Mouse (Mus musculus): ENCODE results near the gene Fgfr2. TPM values are rescaled to one million over a fixed set of nuclear protein-coding genes. Genes with fewer than 3 reads are reported as not detected.

The Fgfr2 gene
- polyA plus RNA-seq, 1 experiment from 2014 or later, result 106 TPM

- Histone ChIP-seq H3K27ac (replicated peaks; ENCODE audit: low read depth, low read length) (peak overlapping the region; percentile 77), H3K27me3 (replicated peaks; ENCODE audit: control insufficient read depth, insufficient read depth, low read length) (no peaks in the 10 kb centered on the region), H3K4me3 (ENCODE audit: low read depth, low read length) (no peak overlapping the region), H3K9me3 (ENCODE audit: control insufficient read depth, low read length) (no peaks in the 10 kb centered on the region), H3K9ac (ENCODE audit: low read depth, low read length) (no peak overlapping the region), H3K4me1 (ENCODE audit: control insufficient read depth, insufficient read depth, low read length) (peaks cover 59% of the 10 kb centered on the region), H3K4me2 (ENCODE audit: low read depth, low read length) (no peak overlapping the region), H3K36me3 (ENCODE audit: control insufficient read depth, insufficient read depth, low read length) (no peaks in the 10 kb centered on the region)
- ATAC-seq (ENCODE audit: low read depth), result no peak
- no peak for DNase-seq (ENCODE audit: low spot score)
- WGBS, result 86% methylated on average over 4 of the region's 4 CpGs
Observed at GRCm38 (mm10) chr7:130965396-130965795, 2157.8 kb downstream of the Fgfr2 start.

GRCm38 (mm10) chr7:130964686-130965085 is 2158.5 kb downstream of the Fgfr2 start:
- Histone ChIP-seq H3K4me1 (ENCODE audit: control insufficient read depth, insufficient read depth, low read length) (peaks cover 60% of the 10 kb centered on the region), H3K27ac (replicated peaks; ENCODE audit: low read depth, low read length) (peak overlapping the region; percentile 77)
- DNase-seq (ENCODE audit: low spot score), result peak; percentile 89

GRCm38 (mm10) chr7:130961429-130961828 is 2161.7 kb downstream of the Fgfr2 start:
- Histone ChIP-seq H3K9ac (ENCODE audit: low read depth, low read length) (no peak overlapping the region), H3K27ac (replicated peaks; ENCODE audit: low read depth, low read length) (0 out of 2 replicates have a peak overlapping the region, but pooled peaks have one; percentile 31)

More at GRCm38 (mm10) chr7:130964686-130965085, 2158.5 kb downstream of the Fgfr2 start:
- H3K4me2 ChIP-seq (ENCODE audit: low read depth, low read length), result no peak overlapping the region
- no peaks in the 10 kb centered on the region for H3K9me3 ChIP-seq (ENCODE audit: control insufficient read depth, low read length)
- no peaks in the 10 kb centered on the region for H3K36me3 ChIP-seq (ENCODE audit: control insufficient read depth, insufficient read depth, low read length)
- H3K27me3 ChIP-seq (replicated peaks; ENCODE audit: control insufficient read depth, insufficient read depth, low read length), result no peaks in the 10 kb centered on the region
- no peak overlapping the region for H3K4me3 ChIP-seq (ENCODE audit: low read depth, low read length)
- no peak overlapping the region for H3K9ac ChIP-seq (ENCODE audit: low read depth, low read length)
- 21% methylated on average over 5 of the region's 5 CpGs for WGBS
- peak; percentile 37; the same call in 1 of the 2 replicates for ATAC-seq (ENCODE audit: low read depth)

GRCm38 (mm10) chr7:130959868-130960267 is 2163.3 kb downstream of the Fgfr2 start:
- ATAC-seq (ENCODE audit: low read depth) (peak; percentile 56; the same call in 1 of the 2 replicates), DNase-seq (ENCODE audit: low spot score) (peak; percentile 91)
- H3K4me3 ChIP-seq (ENCODE audit: low read depth, low read length), result no peak overlapping the region
- 37% methylated on average over 7 of the region's 7 CpGs for WGBS
- H3K27ac ChIP-seq (replicated peaks; ENCODE audit: low read depth, low read length), result peak overlapping the region; percentile 45
- H3K9ac ChIP-seq (ENCODE audit: low read depth, low read length), result no peak overlapping the region
- H3K27me3 ChIP-seq (replicated peaks; ENCODE audit: control insufficient read depth, insufficient read depth, low read length), result no peaks in the 10 kb centered on the region
- no peaks in the 10 kb centered on the region for H3K36me3 ChIP-seq (ENCODE audit: control insufficient read depth, insufficient read depth, low read length)
- peaks cover 7% of the 10 kb centered on the region; the same call in 1 of the 2 replicates for H3K9me3 ChIP-seq (ENCODE audit: control insufficient read depth, low read length)
- H3K4me2 ChIP-seq (ENCODE audit: low read depth, low read length), result no peak overlapping the region
- peaks cover 20% of the 10 kb centered on the region for H3K4me1 ChIP-seq (ENCODE audit: control insufficient read depth, insufficient read depth, low read length)

More at GRCm38 (mm10) chr7:130961429-130961828, 2161.7 kb downstream of the Fgfr2 start:
- Histone ChIP-seq H3K4me3 (ENCODE audit: low read depth, low read length) (no peak overlapping the region), H3K4me1 (ENCODE audit: control insufficient read depth, insufficient read depth, low read length) (peaks cover 33% of the 10 kb centered on the region), H3K36me3 (ENCODE audit: control insufficient read depth, insufficient read depth, low read length) (no peaks in the 10 kb centered on the region), H3K9me3 (ENCODE audit: control insufficient read depth, low read length) (no peaks in the 10 kb centered on the region), H3K27me3 (replicated peaks; ENCODE audit: control insufficient read depth, insufficient read depth, low read length) (no peaks in the 10 kb centered on the region), H3K4me2 (ENCODE audit: low read depth, low read length) (no peak overlapping the region)
- 67% methylated on average over 6 of the region's 6 CpGs for WGBS
- DNase-seq (ENCODE audit: low spot score) (no peak), ATAC-seq (ENCODE audit: low read depth) (no peak)

- Histone ChIP-seq H3K4me2 (ENCODE audit: low read depth, low read length) (no peak overlapping the region), H3K4me3 (ENCODE audit: low read depth, low read length) (no peak overlapping the region), H3K9ac (ENCODE audit: low read depth, low read length) (no peak overlapping the region), H3K9me3 (ENCODE audit: control insufficient read depth, low read length) (peaks cover 7% of the 10 kb centered on the region; the same call in 1 of the 2 replicates), H3K27ac (replicated peaks; ENCODE audit: low read depth, low read length) (no peak overlapping the region), H3K4me1 (ENCODE audit: control insufficient read depth, insufficient read depth, low read length) (peaks cover 14% of the 10 kb centered on the region; the same call in 1 of the 2 replicates), H3K27me3 (replicated peaks; ENCODE audit: control insufficient read depth, insufficient read depth, low read length) (no peaks in the 10 kb centered on the region), H3K36me3 (ENCODE audit: control insufficient read depth, insufficient read depth, low read length) (no peaks in the 10 kb centered on the region)
- WGBS, result 61% methylated on average over 7 of the region's 7 CpGs
- DNase-seq (ENCODE audit: low spot score) (no peak), ATAC-seq (ENCODE audit: low read depth) (no peak)
Observed at GRCm38 (mm10) chr7:130958551-130958950, 2164.6 kb downstream of the Fgfr2 start.

GRCm38 (mm10) chr7:130954177-130954601 is 2169.0 kb downstream of the Fgfr2 start:
- WGBS, result 80% methylated on average over 10 of the region's 10 CpGs
- Histone ChIP-seq H3K9me3 (ENCODE audit: control insufficient read depth, low read length) (peaks cover 7% of the 10 kb centered on the region; the same call in 1 of the 2 replicates), H3K4me3 (ENCODE audit: low read depth, low read length) (no peak overlapping the region), H3K4me1 (ENCODE audit: control insufficient read depth, insufficient read depth, low read length) (peaks cover 2% of the 10 kb centered on the region; the same call in 1 of the 2 replicates), H3K4me2 (ENCODE audit: low read depth, low read length) (no peak overlapping the region), H3K27me3 (replicated peaks; ENCODE audit: control insufficient read depth, insufficient read depth, low read length) (no peaks in the 10 kb centered on the region), H3K36me3 (ENCODE audit: control insufficient read depth, insufficient read depth, low read length) (no peaks in the 10 kb centered on the region), H3K27ac (replicated peaks; ENCODE audit: low read depth, low read length) (no peak overlapping the region), H3K9ac (ENCODE audit: low read depth, low read length) (no peak overlapping the region)
- no peak for ATAC-seq (ENCODE audit: low read depth)
- DNase-seq (ENCODE audit: low spot score), result no peak

- H3K4me2 ChIP-seq (ENCODE audit: low read depth, low read length), result no peak overlapping the region
- no peaks in the 10 kb centered on the region for H3K36me3 ChIP-seq (ENCODE audit: control insufficient read depth, insufficient read depth, low read length)
- ATAC-seq (ENCODE audit: low read depth) (no peak), DNase-seq (ENCODE audit: low spot score) (no peak)
- H3K27me3 ChIP-seq (replicated peaks; ENCODE audit: control insufficient read depth, insufficient read depth, low read length), result no peaks in the 10 kb centered on the region
- H3K4me1 ChIP-seq (ENCODE audit: control insufficient read depth, insufficient read depth, low read length), result peaks cover 9% of the 10 kb centered on the region; the same call in 1 of the 2 replicates
- peaks cover 7% of the 10 kb centered on the region; the same call in 1 of the 2 replicates for H3K9me3 ChIP-seq (ENCODE audit: control insufficient read depth, low read length)
- H3K4me3 ChIP-seq (ENCODE audit: low read depth, low read length), result no peak overlapping the region
- H3K27ac ChIP-seq (replicated peaks; ENCODE audit: low read depth, low read length), result no peak overlapping the region
- 83% methylated on average over 10 of the region's 10 CpGs for WGBS
- no peak overlapping the region for H3K9ac ChIP-seq (ENCODE audit: low read depth, low read length)
Observed at GRCm38 (mm10) chr7:130953376-130953775, 2169.8 kb downstream of the Fgfr2 start.

- DNase-seq (ENCODE audit: low spot score) (no peak), ATAC-seq (ENCODE audit: low read depth) (no peak)
- Histone ChIP-seq H3K27me3 (replicated peaks; ENCODE audit: control insufficient read depth, insufficient read depth, low read length) (no peaks in the 10 kb centered on the region), H3K4me3 (ENCODE audit: low read depth, low read length) (no peak overlapping the region), H3K4me1 (ENCODE audit: control insufficient read depth, insufficient read depth, low read length) (peaks cover 20% of the 10 kb centered on the region; the same call in 1 of the 2 replicates), H3K9me3 (ENCODE audit: control insufficient read depth, low read length) (peaks cover 3% of the 10 kb centered on the region; the same call in 1 of the 2 replicates), H3K9ac (ENCODE audit: low read depth, low read length) (no peak overlapping the region), H3K27ac (replicated peaks; ENCODE audit: low read depth, low read length) (no peak overlapping the region), H3K36me3 (ENCODE audit: control insufficient read depth, insufficient read depth, low read length) (no peaks in the 10 kb centered on the region), H3K4me2 (ENCODE audit: low read depth, low read length) (no peak overlapping the region)
- 91% methylated on average over 5 of the region's 5 CpGs for WGBS
Observed at GRCm38 (mm10) chr7:130951004-130951403, 2172.1 kb downstream of the Fgfr2 start.

GRCm38 (mm10) chr7:130950482-130950881 is 2172.7 kb downstream of the Fgfr2 start:
- Histone ChIP-seq H3K4me1 (ENCODE audit: control insufficient read depth, insufficient read depth, low read length) (peaks cover 20% of the 10 kb centered on the region; the same call in 1 of the 2 replicates), H3K27me3 (replicated peaks; ENCODE audit: control insufficient read depth, insufficient read depth, low read length) (no peaks in the 10 kb centered on the region), H3K9me3 (ENCODE audit: control insufficient read depth, low read length) (no peaks in the 10 kb centered on the region), H3K36me3 (ENCODE audit: control insufficient read depth, insufficient read depth, low read length) (no peaks in the 10 kb centered on the region), H3K9ac (ENCODE audit: low read depth, low read length) (no peak overlapping the region), H3K27ac (replicated peaks; ENCODE audit: low read depth, low read length) (no peak overlapping the region), H3K4me2 (ENCODE audit: low read depth, low read length) (no peak overlapping the region), H3K4me3 (ENCODE audit: low read depth, low read length) (no peak overlapping the region)
- DNase-seq (ENCODE audit: low spot score), result no peak
- 87% methylated on average over 7 of the region's 7 CpGs for WGBS
- no peak for ATAC-seq (ENCODE audit: low read depth)
